Mouse (Mus musculus): ENCODE data around the gene Ptar1.

Ptar1 gene

DNA sequence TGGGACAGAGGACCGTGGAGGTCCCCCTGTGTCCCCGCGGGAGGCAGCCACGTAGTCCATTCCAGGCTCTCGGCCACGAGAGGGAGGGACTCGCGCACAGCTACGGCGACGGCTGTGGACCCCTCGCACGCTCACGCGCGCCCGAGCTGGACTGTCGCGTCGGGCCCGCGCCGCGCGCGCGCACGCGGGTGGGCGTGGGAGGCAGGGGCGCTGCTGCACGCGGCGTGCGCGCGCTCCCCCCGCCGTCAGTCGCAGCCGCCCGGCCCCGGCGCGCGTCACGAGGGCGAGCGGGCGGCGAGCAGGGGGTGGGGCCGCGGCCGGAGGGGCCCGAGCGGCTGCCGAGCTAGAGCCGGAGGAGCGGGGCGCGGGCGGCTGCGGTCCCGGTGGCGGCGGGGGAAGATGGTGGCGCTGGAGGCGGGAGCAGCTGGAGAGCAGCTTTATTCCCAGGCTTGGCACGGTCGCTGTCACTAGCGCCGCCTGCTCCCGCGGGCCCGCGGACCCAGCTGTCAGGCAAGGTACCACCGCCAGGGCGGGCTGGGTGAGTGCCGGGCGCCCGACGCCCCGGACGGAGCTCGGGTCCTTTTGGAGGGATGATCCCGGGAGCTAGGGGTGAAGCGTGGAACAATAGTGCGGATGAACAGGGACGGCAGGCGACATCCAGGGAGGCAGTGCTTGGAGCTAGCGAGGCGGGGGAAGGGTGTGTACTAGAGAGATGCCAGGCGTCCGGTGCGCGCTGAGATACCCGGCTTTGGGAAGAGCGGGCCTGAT, 71.5 kb downstream of the Ptar1 start, which contains the start of gene Apba1:
Gene Apba1, plus strand, starts transcription at position 334 of the 768 bp plus-strand sequence.
- no peak for DNase-seq

DNA sequence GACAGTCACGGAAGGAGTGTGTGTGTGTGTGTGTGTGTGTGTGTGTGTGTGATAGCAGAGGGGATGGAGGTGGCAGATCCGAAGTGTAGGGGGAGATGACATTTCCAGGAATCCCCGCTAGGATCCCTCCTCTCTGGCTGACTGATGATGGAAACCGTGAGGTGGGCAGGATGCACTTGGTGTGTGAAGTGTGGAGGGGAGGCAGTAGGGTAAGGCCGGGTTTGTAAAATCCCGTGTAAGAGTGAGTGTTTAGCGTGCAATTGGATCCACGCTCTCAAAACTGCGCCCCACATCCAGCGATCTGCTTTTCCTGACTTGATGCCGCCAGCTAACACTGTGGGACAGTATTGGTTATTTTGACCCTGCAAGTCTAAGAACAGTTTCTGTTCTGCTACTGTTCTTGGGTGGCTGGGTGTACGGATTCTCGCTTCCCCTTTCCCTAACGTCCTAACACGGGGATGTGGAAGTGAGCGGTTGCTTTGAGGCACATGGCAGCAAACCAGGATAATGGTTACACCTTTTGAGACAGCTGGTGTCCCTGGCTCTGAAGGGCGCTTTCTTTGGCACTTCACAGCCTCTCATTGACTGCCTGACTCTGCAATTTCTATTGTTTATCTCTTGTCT, 72.2 kb downstream of the Ptar1 start:
- DNase-seq: peak; percentile 72

DNA sequence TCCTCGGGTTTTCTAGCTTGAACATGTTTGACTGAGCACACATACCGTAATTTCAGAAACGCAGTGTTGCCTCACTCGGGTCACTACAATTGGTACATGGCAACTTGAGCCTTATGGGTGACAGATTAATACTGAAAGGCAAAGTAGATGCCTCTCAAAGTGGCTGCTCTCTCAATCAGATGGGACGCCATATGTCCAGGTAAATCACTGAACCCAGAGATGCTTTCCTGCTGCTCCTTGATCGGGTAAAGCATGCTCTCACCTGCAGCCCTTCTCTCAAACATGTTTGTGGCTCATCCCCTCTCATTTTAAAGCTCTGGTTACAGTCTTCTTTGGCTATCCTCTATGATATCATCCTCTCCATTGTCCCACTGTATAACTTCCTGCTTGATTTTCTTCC, 76.1 kb downstream of the Ptar1 start:
- no peak for DNase-seq

DNA sequence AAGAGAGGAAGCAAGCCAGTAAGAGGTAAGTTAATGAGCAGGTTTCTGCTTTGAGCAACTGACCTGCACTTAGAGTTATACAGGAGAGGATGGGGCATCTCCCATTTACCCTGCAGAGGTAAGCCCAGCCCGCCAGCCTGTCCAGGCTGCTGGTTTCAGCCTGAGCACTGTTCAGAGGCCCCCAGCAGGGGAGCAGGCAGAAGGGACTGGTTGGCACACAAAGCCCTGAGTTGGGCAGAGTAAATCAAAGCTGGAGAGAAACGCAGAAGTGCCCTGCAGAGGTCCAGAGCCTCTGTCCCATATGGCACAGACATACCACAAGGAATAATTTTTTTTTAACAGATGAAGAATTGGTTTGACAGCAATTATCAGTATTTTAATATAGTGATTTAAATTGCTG, 76.8 kb downstream of the Ptar1 start:
- DNase-seq: peak; percentile 86

DNA sequence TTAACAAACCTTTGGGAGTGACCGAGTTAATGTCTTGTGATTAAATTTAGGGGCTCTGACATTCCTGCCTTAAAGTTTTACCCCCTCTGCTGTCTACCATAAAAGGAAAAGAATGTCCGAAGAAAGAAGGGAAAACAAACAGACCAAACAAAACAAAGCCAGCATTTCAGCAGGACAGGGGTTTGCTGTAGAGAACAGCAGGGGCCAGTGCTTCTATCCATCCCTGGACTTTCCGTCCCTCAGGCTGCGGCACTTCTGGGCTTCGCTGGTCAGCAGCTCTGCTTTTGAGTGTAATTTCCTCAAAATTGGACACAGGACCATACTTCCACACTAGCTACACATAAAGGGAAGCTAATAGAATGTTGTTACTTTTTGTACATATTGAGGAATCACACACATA, 81.6 kb downstream of the Ptar1 start:
- no peak for DNase-seq

DNA sequence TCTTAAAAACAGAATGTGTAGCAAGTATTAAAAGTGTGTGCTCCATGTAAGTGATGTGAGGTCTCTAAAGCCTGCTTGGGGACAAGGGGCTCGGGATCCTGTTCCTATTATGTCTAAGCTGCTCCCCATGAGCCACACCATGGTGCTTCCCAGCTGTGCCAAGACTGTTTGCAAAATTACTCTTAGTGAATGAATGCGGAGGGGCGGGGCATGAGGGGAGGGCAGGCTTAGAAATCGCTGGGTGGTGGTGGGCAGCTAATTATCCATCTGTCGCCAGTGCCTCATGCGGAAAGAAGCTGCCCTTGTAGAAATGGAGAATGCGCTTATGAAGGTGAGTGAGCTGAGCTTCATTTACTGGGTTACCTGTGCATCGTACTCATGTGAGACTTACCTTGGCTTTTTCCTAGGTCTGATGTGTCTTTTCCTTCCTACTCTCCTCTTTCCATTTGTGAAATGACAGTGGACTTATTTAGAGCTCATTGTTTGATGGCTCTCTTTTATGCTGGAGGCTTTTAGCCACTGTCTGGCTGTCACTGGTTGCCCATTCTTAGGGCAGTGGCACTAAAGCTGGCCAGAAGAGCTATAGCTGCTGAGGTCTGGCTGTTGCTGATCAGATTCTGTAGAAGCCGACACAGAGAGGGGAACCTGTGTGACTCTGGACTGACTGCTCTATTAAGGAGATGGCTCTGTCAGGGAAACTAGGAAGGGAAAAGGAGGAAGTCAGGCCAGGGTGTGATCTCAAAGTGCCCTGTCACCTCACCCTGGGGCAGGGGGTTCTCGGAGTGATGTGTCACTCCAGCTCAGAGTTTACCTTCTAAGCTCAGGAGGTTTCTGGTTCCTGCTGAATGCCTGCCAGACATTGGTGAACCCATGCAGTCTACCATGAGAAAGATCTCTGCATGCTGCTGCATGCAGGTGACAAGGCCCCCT, 83.5 kb downstream of the Ptar1 start:
- no peak for DNase-seq

DNA sequence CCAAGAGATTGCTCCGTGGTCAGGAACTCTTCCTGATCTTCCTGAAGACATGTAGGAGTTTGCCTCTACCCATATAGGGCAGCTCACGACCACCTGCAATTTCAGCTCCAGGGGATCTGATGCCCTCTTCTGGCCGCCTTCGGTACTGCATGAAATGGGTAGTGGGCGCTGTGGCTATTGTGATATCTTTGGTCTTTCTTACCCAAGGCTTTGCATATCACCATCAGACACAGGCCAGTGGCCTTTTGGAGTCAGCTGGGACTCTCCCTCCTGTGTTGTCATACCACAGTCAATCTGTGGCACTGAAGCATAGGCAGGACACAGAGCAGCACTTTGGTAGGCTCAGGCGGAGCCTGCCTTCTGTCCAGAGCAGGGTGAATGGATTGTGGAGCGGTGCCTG, 84.7 kb downstream of the Ptar1 start:
- no peak for DNase-seq

DNA sequence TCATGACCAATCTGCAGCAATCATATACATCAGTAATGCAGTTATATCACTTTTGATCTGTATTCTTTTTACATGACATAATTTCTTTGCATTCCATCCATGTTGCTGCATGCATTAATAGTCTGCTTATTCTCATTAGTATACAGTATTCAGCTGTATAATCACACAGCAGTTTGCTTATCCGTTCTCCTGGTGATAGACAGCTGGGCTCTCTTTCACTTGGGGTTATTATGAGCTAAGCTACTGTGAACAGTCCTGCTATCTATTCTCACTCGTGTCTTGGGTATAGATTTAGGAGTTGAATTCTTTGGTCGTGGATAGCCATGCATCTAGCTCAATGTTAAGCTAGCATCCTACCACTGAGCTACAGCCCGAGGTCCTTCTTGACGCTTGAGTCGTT, 88.1 kb downstream of the Ptar1 start:
- DNase-seq: no peak

DNA sequence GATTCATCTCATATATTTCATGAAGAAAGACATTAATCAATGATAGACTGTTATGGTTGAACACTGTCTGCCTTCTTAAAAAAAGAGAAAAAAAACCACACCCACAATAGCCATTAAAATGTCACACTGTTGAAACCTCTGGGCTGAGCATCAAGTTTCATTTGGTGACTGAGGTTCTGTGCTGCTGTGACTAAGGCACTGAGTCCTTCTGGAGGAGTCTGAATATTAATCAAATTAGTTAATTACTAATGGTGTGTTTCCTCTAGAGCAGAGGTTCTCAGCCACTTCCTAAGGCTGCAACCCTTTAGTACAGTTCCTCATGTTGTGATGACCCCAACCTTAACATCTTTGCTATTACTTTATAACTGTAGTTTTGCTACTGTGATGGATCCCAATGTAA, 91.9 kb downstream of the Ptar1 start:
- DNase-seq: no peak

DNA sequence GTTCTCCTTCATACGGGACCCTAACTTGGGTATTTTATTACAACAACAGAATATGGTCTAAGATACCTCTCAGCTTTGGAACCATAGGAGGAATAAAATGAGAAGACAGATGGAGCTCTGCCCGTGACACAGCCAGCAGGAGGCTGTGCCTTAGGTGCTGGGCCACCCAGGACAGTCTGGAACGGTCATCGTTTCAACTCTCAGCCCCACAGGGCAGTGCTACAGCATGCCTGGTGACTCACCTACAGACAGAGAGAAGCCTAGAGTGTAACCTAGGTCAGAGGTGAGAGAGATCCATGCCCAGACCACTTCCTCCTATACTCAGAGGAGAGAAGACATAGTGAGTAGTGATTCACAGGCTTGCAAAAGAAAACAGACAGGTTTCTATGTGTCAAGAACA, 92.9 kb downstream of the Ptar1 start:
- DNase-seq: no peak

All from cerebellum, adult 11-12 months (tissue).